Comparison of ENCODE assay signal across 15 mouse cellular contexts in the genomic region with DNA sequence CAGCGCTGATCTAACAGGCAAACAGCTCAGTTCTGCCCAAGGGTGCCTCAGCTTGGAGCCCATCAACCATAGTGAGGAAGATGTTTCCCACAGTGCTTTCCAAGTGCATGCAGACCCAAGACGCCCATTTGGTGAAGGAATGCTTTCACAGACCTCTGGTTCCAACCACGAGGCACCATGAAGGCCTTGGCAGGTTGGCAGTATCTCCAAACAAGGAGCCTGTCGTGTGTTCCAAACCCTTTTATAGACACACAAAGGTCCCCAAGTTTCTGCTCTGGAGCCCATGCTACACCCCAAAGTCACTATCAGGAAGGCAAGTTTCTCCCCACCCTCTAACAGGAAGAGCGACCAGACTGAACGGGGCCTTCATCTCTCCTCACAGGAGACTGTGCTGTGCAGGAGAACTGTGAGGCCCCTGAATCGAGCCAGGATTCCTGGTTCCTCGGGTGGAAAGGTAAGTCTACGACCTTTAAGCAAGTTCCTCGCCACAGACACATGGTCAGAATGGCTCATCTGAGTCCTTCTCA. TPM values are rescaled to one million over a fixed set of nuclear protein-coding genes. Genes with fewer than 3 reads are reported as not detected.
A peak's percentile ranks its signal among the peaks of the same experiment; 100 is the strongest.
DNase-seq lines count a peak whose midpoint lies in the region; ATAC-seq lines count a peak whose summit lies in the region.
"Had no signal": no experiment of that assay in that cellular context is flagged by ENCODE, and none has a peak within 500 bp of the region (broad histone marks: within the 10 kb centered on the region; RNA-seq: fewer than 3 reads in every experiment).

No protein-coding gene starts in this region.

- H3K27ac ChIP-seq in heart, embryonic 10.5 days = peak overlapping the region; percentile 72; the same call in 1 of the 2 replicates
- peak overlapping the region; percentile 100 for H3K27ac ChIP-seq in liver, embryonic 13.5 days
- H3K27ac ChIP-seq in hindbrain, embryonic 13.5 days = no peak overlapping the region
- H3K27ac ChIP-seq: hindbrain, embryonic 12.5 days had no signal

- peak overlapping the region; percentile 62 for H3K9ac ChIP-seq in liver, embryonic 13.5 days
- H3K9ac ChIP-seq in hindbrain, embryonic 13.5 days = no peak overlapping the region
- H3K9ac ChIP-seq: hindbrain, embryonic 12.5 days had no signal

- ATAC-seq in megakaryocyte, adult 5-6 weeks (ENCODE audit: poor library complexity, severe bottlenecking) = no peak
- no peak for ATAC-seq in liver, embryonic 13.5 days (ENCODE audit: low read depth)
- no peak for ATAC-seq in hindbrain, embryonic 13.5 days (ENCODE audit: low FRiP score)
- ATAC-seq: forebrain, embryonic 14.5 days; midbrain, embryonic 16.5 days had no signal

- H3K36me3 ChIP-seq in heart, embryonic 10.5 days = no peaks in the 10 kb centered on the region; the same call in 1 of the 2 replicates
- H3K36me3 ChIP-seq in megakaryocyte, embryonic 14.5 days (replicated peaks; ENCODE audit: low read length) = peaks cover 62% of the 10 kb centered on the region
- H3K36me3 ChIP-seq in liver, embryonic 13.5 days = peaks cover 4% of the 10 kb centered on the region; the same call in 1 of the 2 replicates
- no peaks in the 10 kb centered on the region for H3K36me3 ChIP-seq in hindbrain, embryonic 13.5 days
- H3K36me3 ChIP-seq: hindbrain, embryonic 12.5 days had no signal

- no peak for DNase-seq in heart, embryonic 10.5 days (ENCODE audit: low spot score)
- DNase-seq in heart, postnatal 4 days = no peak
- no peak for DNase-seq in liver, embryonic 13.5 days
- DNase-seq in urinary bladder, adult 2 months (ENCODE audit: low spot score) = no peak
- DNase-seq: cerebellum, adult 11-12 months; lung, adult 18-20 months; lung, postnatal 36 days; right cerebral cortex, postnatal 14 days had no signal

- peak overlapping the region; percentile 80 for H3K4me2 ChIP-seq in liver, embryonic 13.5 days
- H3K4me2 ChIP-seq in hindbrain, embryonic 13.5 days = no peak overlapping the region
- H3K4me2 ChIP-seq: hindbrain, embryonic 12.5 days had no signal

- H3K27me3 ChIP-seq in heart, embryonic 10.5 days (ENCODE audit: insufficient read depth, poor library complexity, severe bottlenecking) = peaks cover 5% of the 10 kb centered on the region; the same call in 1 of the 2 replicates
- no peaks in the 10 kb centered on the region for H3K27me3 ChIP-seq in megakaryocyte, embryonic 14.5 days (replicated peaks)
- no peaks in the 10 kb centered on the region for H3K27me3 ChIP-seq in liver, embryonic 13.5 days
- H3K27me3 ChIP-seq in hindbrain, embryonic 13.5 days = no peaks in the 10 kb centered on the region
- H3K27me3 ChIP-seq: hindbrain, embryonic 12.5 days had no signal

- H3K4me3 ChIP-seq in heart, embryonic 10.5 days = no peak overlapping the region
- peak overlapping the region; percentile 89 for H3K4me3 ChIP-seq in megakaryocyte, embryonic 14.5 days (replicated peaks)
- no peak overlapping the region for H3K4me3 ChIP-seq in liver, embryonic 13.5 days (replicated peaks)
- no peak overlapping the region for H3K4me3 ChIP-seq in hindbrain, embryonic 13.5 days
- H3K4me3 ChIP-seq: hindbrain, embryonic 12.5 days had no signal

- 77% methylated on average over 10 of the region's 10 CpGs for WGBS in heart, embryonic 10.5 days
- 37% methylated on average over 10 of the region's 10 CpGs for WGBS in liver, embryonic 13.5 days (ENCODE audit: insufficient replicate concordance)
- 92% methylated on average over 10 of the region's 10 CpGs for WGBS in hindbrain, embryonic 13.5 days

- peaks cover 86% of the 10 kb centered on the region for H3K4me1 ChIP-seq in heart, embryonic 10.5 days
- peaks cover 97% of the 10 kb centered on the region for H3K4me1 ChIP-seq in megakaryocyte, embryonic 14.5 days
- H3K4me1 ChIP-seq in liver, embryonic 13.5 days (replicated peaks) = peaks cover 98% of the 10 kb centered on the region
- H3K4me1 ChIP-seq in hindbrain, embryonic 13.5 days (replicated peaks) = peaks cover 56% of the 10 kb centered on the region

- H3K9me3 ChIP-seq in heart, embryonic 10.5 days = no peaks in the 10 kb centered on the region
- no peaks in the 10 kb centered on the region for H3K9me3 ChIP-seq in megakaryocyte, embryonic 14.5 days
- H3K9me3 ChIP-seq in liver, embryonic 13.5 days (replicated peaks) = no peaks in the 10 kb centered on the region
- H3K9me3 ChIP-seq in hindbrain, embryonic 13.5 days = no peaks in the 10 kb centered on the region
- H3K9me3 ChIP-seq: hindbrain, embryonic 12.5 days had no signal

RNA-seq across cellular contexts. Expression of gene Elmsan1, which starts 13.0 kb away (rescaled TPM):
- polyA plus RNA-seq in heart, embryonic 10.5 days (2016; fragmentation: Nextera tagmentation; extraction: Ambion mirVana) = 8.0 and 10.5 TPM in 2 replicates
- 10 to 100 TPM; 18.5 to 18.6 TPM for total RNA-seq in heart, postnatal 4 days (2021)
- 9.8 and 10.1 TPM in 2 replicates for polyA plus RNA-seq in megakaryocyte, embryonic 14.5 days (2012; ENCODE audit: insufficient read depth, low replicate concordance)
- total RNA-seq in megakaryocyte, adult 5-6 weeks (2015) = 24.6 and 27.0 TPM in 2 replicates
- 17.0 and 25.0 TPM in 2 replicates for total RNA-seq in megakaryocyte, adult 5-6 weeks (2017)
- 3.7 and 4.4 TPM in 2 replicates for polyA plus RNA-seq in liver, embryonic 13.5 days (2015; fragmentation: Nextera tagmentation; extraction: Ambion mirVana)
- polyA plus RNA-seq in hindbrain, embryonic 13.5 days (2015; fragmentation: Nextera tagmentation; extraction: Ambion mirVana) = 4.5 and 5.1 TPM in 2 replicates
- 11.9 and 16.0 TPM in 2 replicates for polyA plus RNA-seq in urinary bladder, adult 2 months (2012; rRNA removed)

RNA-seq across cellular contexts. Expression of gene Pnma1, which starts 57.4 kb away (rescaled TPM):
- polyA plus RNA-seq in heart, embryonic 10.5 days (2016; fragmentation: Nextera tagmentation; extraction: Ambion mirVana) = 0.71 and 1.1 TPM in 2 replicates
- under 1 TPM; 0.54 to 0.62 TPM for total RNA-seq in heart, postnatal 4 days (2021)
- 0.04 TPM in 1 of 2 replicates, not detected in the other for polyA plus RNA-seq in megakaryocyte, embryonic 14.5 days (2012; ENCODE audit: insufficient read depth, low replicate concordance)
- total RNA-seq in megakaryocyte, adult 5-6 weeks (2015) = 0.32 and 0.65 TPM in 2 replicates
- total RNA-seq in megakaryocyte, adult 5-6 weeks (2017) = 0.16 and 0.73 TPM in 2 replicates
- 0.14 TPM in 1 of 2 replicates, not detected in the other for polyA plus RNA-seq in liver, embryonic 13.5 days (2015; fragmentation: Nextera tagmentation; extraction: Ambion mirVana)
- polyA plus RNA-seq in hindbrain, embryonic 13.5 days (2015; fragmentation: Nextera tagmentation; extraction: Ambion mirVana) = 3.5 and 3.8 TPM in 2 replicates
- 0.19 and 0.34 TPM in 2 replicates for polyA plus RNA-seq in urinary bladder, adult 2 months (2012; rRNA removed)
- polyA plus RNA-seq: kidney, adult 2 months had no signal
